Mouse (Mus musculus) erythroblast, adult 5-6 weeks (primary cell): ENCODE results near the gene Hoxb3. TPM values are rescaled to one million over a fixed set of nuclear protein-coding genes. Genes with fewer than 3 reads are reported as not detected.

Experiments used
- ATAC-seq: replicated peaks from 2 replicates; pipeline ENCODE4 v1.8.0; 2016; ENCODE audit warnings: moderate number of reproducible peaks, mild to moderate bottlenecking, moderate TSS enrichment, inconsistent platforms; ENCODE audit not compliant: poor library complexity, low FRiP score, severe bottlenecking
- total RNA-seq, 2 experiments: library from RNA; stranded (forward) in 1 of 2; stranded (reverse) in 1 of 2; fragments of 150-400 nt in 1 of 2; fragments of 200-764, 138-1000 nt in 1 of 2; gene quantifications; 2 replicates each; pipeline versions ENCODE4 v1.2.3 to v1.2.4; 2015 to 2017; ENCODE audit warnings: low replicate concordance in 2 of 2

The Hoxb3 gene
- total RNA-seq (2015; ENCODE audit: low replicate concordance) (not detected in 2 replicates), total RNA-seq (2017; ENCODE audit: low replicate concordance) (not detected in 2 replicates)

- no peak for ATAC-seq
Observed at GRCm38 (mm10) chr11:96323154-96323553, at the start of gene Hoxb3. Gene Hoxb3 (plus strand): TSS chr11:96323326.

DNA sequence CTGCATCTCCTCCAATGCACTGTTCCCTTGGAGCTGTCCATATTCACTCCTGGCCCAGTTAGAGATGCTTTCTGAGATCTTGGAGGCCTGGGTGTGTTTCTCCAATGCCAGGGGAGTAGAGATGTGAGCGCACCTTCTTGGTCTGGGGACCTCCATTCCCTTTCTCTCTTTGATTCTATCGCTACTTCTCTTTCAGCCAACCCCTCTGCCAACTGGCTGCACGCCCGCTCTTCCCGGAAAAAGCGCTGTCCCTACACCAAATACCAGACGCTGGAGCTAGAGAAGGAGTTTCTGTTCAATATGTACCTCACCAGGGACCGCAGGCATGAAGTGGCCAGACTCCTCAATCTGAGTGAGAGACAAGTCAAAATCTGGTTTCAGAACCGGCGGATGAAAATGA lies 48.7 kb upstream of the Hoxb3 start:
- ATAC-seq: no peak

- no peak for ATAC-seq
Observed at GRCm38 (mm10) chr11:96275896-96276295, 47.2 kb upstream of the Hoxb3 start.

DNA sequence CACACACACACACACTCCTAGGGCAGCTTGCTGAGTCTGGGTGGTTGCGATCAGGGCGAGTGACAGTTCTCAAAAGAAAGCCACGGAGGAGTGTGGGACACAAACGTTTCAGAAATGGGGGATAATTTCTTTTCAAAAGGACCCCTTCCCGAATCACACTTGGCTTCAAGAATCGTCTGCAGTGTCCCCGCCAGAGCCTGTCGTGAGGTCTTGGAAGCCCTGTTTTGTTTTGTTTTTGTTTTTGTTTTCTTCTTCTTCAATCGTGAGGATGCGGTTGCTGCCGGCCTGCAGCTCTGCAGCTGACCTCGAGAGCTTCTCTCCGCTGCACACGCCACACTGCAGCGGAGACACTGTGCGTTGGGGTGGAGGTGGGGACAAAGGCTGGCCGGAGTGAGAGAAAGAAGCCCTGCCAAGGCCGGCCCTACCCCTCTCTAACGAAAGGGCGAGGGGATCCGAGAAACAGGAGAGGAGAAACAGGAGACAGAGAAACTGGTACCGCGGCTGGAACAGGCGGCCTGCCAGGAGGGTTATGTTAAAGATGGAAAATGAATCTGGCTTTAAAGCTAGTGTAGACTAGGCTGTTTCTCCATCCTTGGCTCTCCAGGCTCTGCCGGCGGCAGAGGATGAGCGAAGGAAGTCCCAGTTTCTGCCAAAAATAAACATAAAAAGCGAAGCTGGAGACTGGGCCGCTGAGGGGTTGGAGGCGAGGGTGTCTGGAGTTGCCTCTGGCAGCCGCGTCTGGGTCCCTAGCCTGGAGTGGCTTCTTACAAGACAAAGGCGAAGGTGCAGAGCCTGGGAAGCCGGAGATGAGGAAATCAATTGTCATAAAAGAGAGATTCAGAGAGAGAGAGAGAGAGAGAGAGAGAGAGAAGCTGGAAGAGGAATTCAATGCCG lies 45.7 kb upstream of the Hoxb3 start:
- no peak for ATAC-seq

DNA sequence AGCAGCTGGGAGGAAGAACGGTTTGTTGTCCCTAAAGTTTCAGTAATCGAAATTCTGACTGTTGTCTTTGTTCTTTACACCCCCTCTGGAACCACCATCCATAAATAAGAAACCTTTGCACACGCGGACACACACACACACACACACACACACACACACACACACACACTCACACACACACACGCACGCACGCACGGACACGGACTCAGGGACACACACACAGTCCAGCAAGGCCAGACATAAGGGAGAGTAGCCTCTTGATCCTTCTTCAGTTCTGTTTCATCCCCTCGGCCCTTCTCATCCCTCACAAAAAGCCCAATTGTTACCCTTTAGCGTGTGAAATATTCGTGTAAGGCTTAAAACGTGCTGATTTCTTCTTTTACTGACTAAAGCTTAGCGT lies 44.8 kb upstream of the Hoxb3 start:
- ATAC-seq: no peak

GRCm38 (mm10) chr11:96278773-96279172 lies 44.4 kb upstream of the Hoxb3 start:
- ATAC-seq: no peak

DNA sequence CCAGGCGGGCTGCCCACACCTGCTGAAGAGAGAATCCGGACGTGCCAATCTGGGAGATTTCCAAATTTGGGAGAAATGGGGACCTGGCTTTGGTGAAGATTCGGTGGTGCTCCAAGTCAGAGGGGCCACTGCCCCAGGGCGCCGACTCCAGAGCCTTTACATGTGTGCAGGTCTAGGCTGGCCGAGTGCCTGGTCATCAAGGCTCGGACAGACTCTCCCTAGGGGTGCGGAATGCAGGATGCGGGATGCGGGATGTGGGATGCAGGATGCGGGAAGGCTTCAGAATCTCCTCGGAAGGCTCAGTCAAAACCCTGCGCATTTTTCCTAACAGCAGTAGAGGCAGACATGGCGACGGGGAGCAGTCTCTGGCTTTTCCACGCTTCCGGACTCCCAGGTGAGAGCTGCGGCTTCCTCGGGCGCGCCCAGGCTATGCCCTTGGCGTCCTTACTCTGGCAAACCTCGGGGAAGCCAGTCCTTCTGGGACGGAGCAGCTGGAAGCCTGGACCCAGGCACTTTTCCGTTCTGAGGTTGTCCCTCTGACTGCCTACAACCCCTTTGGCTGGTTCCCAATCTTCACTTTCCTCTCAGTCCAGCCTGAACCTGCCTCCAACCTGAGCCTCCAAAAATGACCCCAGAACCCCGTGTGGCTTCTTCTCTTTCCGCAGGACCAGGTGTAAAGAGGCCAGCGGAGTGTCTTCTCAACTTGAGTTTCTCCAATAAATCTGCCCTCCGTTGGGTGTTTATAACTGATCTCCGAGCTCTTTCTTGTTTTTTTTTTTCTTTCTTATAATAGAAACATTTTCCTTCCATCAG lies 43.5 kb upstream of the Hoxb3 start:
- ATAC-seq: no peak

DNA sequence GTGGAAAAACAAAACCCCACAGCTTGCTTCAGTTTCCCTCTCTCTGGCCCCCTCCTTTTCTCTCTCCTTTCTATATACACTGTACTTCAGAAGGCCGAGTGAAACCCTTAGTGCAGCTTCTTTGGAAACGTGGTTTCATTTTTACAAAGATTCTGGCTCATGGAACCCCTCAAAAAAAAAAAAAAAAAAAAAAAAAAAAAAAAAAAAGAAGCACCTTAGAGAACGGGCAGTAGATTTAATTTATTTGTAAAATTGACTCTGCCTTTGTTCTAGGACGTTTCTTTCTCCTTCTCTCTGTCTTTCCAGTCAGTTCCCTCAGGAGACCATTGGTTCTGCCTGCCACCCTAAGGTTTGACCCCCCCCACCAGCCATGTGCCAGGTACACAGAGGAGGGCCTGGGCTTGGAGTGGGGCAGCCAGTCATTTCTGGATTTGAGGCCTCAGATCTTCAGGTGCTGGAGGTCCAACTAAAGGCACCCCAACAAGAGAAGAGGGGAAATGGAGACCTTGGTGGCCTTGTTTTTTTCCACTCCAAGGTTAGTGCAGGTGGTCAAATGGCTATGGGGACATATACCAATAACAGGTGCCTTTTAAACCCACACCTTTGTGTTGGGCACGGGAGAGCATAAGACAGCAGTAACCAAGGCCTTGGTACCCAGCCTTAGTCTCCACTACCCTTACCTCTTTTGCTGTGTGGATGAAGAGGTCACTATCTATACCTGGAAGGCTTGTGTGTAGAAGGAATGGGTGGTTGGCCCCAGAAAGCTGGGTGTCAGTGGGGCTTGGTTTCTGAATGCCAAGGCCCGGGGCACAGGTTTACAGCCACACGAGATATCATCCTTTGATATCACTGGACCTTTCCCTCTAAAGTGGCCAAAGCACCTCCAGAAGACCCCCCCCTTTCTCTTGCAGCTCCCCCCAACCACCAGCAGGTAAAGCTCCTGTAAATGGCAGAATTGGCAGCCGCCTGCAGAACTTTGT lies 42.4 kb upstream of the Hoxb3 start:
- ATAC-seq: no peak

DNA sequence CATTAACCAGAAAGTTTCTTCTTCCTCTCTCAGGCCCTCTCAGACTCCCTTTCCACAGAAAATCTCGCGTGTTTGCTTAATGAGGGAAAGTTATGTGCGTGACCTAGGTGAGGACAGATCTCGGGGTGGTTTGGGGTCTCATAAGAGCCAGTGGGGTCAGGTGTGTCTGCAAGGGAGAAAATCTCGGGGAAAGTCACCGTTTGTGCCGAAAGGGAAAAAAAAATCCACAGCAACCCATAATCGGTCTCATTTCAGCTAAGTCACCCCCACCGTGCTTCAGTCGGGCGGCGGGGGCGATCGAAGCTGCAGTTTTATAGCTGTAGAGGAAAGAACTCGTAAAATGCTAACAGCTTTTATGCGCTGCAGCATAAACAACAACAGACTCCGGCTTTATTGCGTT lies 41.7 kb upstream of the Hoxb3 start:
- ATAC-seq: no peak

GRCm38 (mm10) chr11:96281855-96282570 lies 41.1 kb upstream of the Hoxb3 start, which contains the start of gene Hoxb8:
Gene Hoxb8 (plus strand): TSS chr11:96281905.
- ATAC-seq: no peak

DNA sequence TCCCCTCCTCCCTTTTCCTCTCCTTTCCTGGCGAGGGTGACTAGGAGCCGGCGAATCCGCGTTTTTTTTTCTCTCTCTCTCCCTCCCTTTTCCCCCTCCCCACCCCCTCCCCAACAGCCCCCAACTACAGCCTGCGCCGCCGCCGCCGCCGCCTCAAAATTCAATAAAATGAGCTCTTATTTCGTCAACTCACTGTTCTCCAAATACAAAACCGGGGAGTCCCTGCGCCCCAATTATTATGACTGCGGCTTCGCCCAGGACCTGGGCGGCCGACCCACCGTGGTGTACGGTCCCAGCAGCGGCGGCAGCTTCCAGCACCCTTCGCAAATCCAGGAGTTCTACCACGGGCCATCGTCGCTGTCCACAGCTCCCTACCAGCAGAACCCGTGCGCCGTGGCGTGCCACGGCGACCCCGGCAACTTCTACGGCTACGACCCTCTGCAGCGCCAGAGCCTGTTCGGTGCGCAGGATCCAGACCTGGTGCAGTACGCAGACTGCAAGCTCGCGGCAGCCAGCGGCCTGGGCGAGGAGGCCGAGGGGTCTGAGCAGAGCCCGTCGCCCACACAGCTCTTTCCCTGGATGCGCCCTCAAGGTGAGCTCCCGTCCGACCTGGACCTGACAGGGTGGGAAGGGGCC lies 40.2 kb upstream of the Hoxb3 start:
- ATAC-seq: no peak

GRCm38 (mm10) chr11:96284041-96284749 lies 38.9 kb upstream of the Hoxb3 start:
- ATAC-seq: no peak

- ATAC-seq: no peak
Observed at GRCm38 (mm10) chr11:96284774-96285734, 38.1 kb upstream of the Hoxb3 start.

DNA sequence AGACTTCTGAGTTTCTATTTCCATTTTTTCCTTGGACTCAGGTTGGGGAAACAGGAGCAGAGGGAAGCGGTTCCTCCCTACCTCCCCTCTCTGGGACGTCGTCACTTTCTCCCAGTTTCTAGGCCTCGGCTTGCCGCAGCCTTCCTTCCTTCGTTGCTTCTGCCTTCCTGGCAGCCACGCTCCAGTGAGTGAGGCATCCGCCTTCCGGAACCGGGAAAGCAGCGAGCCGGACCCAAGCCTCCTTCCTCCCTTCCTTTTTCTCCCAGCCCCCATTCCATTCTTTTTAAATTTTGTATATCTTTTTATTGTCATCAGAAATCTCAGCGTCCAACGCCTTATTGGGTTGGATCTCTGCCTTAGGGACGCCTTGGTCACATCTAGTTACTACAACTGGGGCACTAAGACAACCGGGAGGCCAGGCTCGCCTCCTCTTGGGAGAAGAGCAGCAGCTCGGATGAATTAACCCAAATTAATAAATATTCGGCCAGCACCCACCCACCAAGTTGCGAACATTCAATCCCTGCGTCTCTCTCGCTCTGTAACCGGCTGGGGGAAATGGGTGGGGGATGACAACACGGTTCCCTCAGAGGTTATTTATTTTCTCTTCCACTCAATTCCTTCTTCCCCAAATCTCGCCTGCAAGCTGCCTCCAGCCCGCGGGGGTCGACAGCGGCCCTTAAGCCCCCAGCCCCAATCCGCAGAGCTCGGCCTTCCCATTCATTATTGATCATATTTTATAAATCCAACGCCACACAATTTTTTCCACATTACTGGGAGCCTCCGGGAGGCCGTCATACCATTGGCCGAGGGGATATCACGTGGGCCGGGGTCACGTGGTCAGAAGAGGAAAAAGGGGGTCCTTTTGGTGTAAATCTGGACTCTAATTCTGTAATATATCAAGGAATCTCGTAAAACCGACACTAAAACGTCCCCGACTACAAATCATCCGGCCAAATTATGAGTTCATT lies 37.1 kb upstream of the Hoxb3 start, which contains the start of gene Hoxb7:
Gene Hoxb7 (plus strand): TSS at position 853 of the 968 bp plus-strand sequence.
- ATAC-seq: no peak

DNA sequence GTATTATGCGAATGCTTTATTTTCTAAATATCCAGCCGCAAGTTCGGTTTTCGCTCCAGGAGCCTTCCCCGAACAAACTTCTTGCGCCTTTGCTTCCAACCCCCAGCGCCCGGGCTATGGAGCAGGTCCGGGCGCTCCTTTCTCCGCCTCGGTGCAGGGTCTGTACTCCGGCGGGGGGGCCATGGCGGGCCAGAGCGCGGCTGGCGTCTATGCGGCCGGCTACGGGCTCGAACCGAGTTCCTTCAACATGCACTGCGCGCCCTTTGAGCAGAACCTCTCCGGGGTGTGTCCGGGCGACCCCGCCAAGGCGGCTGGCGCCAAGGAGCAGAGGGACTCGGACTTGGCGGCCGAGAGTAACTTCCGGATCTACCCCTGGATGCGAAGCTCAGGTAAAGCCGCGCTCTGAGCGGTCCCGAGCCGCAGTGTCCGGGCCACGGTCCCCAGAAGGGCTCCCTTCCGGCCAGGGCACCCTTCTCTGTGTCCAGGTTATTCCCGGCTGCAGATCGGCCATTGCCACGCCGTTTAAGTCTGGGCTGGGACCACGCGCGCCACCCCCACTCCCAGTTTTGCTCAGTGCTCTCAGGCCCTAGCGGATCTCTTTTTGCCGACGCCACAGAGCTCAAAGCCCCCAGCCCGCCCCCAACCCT lies 36.3 kb upstream of the Hoxb3 start:
- no peak for ATAC-seq
